Comparison of ENCODE assay signal across 19 mouse cellular contexts in genomic region chr6:99328634-99329033, GRCm38 (mm10).
DNase-seq lines count a peak whose midpoint lies in the region; ATAC-seq and TF ChIP-seq lines count a peak whose summit lies in the region.
"Had no signal": no experiment of that assay in that cellular context is flagged by ENCODE, and none has a peak within 500 bp of the region (broad histone marks: within the 10 kb centered on the region; RNA-seq: fewer than 3 reads in every experiment).

No protein-coding gene starts in this region.

- H3K36me3 ChIP-seq in forebrain, embryonic 10.5 days (replicated peaks), result no peaks in the 10 kb centered on the region
- H3K36me3 ChIP-seq in forebrain, embryonic 11.5 days (ENCODE audit: control insufficient read depth, insufficient read depth, low read length), result no peaks in the 10 kb centered on the region
- no peaks in the 10 kb centered on the region for H3K36me3 ChIP-seq in embryonic facial prominence, embryonic 14.5 days (ENCODE audit: control insufficient read depth, insufficient read depth, low read length)
- H3K36me3 ChIP-seq in intestine, postnatal 0 days (ENCODE audit: control insufficient read depth, insufficient read depth), result no peaks in the 10 kb centered on the region; the same call in 1 of the 2 replicates
- H3K36me3 ChIP-seq: hindbrain, embryonic 10.5 days; limb, embryonic 13.5 days had no signal

- no peaks in the 10 kb centered on the region for H3K9me3 ChIP-seq in forebrain, embryonic 10.5 days
- no peaks in the 10 kb centered on the region for H3K9me3 ChIP-seq in forebrain, embryonic 11.5 days (ENCODE audit: control insufficient read depth, low read length)
- H3K9me3 ChIP-seq in embryonic facial prominence, embryonic 14.5 days (ENCODE audit: control insufficient read depth, low read length), result no peaks in the 10 kb centered on the region
- H3K9me3 ChIP-seq in intestine, postnatal 0 days (ENCODE audit: control insufficient read depth), result no peaks in the 10 kb centered on the region
- H3K9me3 ChIP-seq: forebrain, embryonic 13.5 days; hindbrain, embryonic 10.5 days; limb, embryonic 13.5 days had no signal

- no peak overlapping the region for H3K9ac ChIP-seq in forebrain, embryonic 11.5 days (ENCODE audit: low read length)
- H3K9ac ChIP-seq in embryonic facial prominence, embryonic 14.5 days (ENCODE audit: low read depth, low read length), result no peak overlapping the region
- H3K9ac ChIP-seq in intestine, postnatal 0 days (ENCODE audit: low read depth, low read length), result no peak overlapping the region
- H3K9ac ChIP-seq: forebrain, embryonic 13.5 days; limb, embryonic 13.5 days had no signal

- no peak overlapping the region for H3K4me3 ChIP-seq in forebrain, embryonic 10.5 days
- H3K4me3 ChIP-seq in forebrain, embryonic 11.5 days (ENCODE audit: low read depth, low read length), result no peak overlapping the region
- no peak overlapping the region for H3K4me3 ChIP-seq in embryonic facial prominence, embryonic 14.5 days (ENCODE audit: low read depth, low read length)
- H3K4me3 ChIP-seq in intestine, postnatal 0 days (ENCODE audit: low read depth, low read length), result no peak overlapping the region
- H3K4me3 ChIP-seq: forebrain, embryonic 13.5 days; hindbrain, embryonic 10.5 days; limb, embryonic 13.5 days had no signal

- TF ChIP-seq CTCF in intestine, postnatal 0 days (IDR thresholded peaks at IDR 0.05; ENCODE audit: low read depth), result no peak

- H3K27me3 ChIP-seq in forebrain, embryonic 10.5 days (ENCODE audit: poor library complexity, severe bottlenecking), result no peaks in the 10 kb centered on the region
- no peaks in the 10 kb centered on the region for H3K27me3 ChIP-seq in forebrain, embryonic 11.5 days (ENCODE audit: control insufficient read depth, insufficient read depth, low read length)
- H3K27me3 ChIP-seq in embryonic facial prominence, embryonic 14.5 days (replicated peaks; ENCODE audit: control insufficient read depth, insufficient read depth, low read length), result no peaks in the 10 kb centered on the region
- H3K27me3 ChIP-seq in intestine, postnatal 0 days (replicated peaks; ENCODE audit: control insufficient read depth, insufficient read depth, low read length), result no peaks in the 10 kb centered on the region
- H3K27me3 ChIP-seq: forebrain, embryonic 13.5 days; limb, embryonic 13.5 days had no signal

- H3K4me1 ChIP-seq in forebrain, embryonic 10.5 days, result peaks cover 19% of the 10 kb centered on the region
- H3K4me1 ChIP-seq in forebrain, embryonic 11.5 days (replicated peaks; ENCODE audit: control insufficient read depth, insufficient read depth, low read length), result no peaks in the 10 kb centered on the region
- H3K4me1 ChIP-seq in embryonic facial prominence, embryonic 14.5 days (ENCODE audit: control insufficient read depth, insufficient read depth, low read length), result peaks cover 13% of the 10 kb centered on the region
- H3K4me1 ChIP-seq in intestine, postnatal 0 days (replicated peaks; ENCODE audit: control insufficient read depth, insufficient read depth, low read length), result 0 out of 2 replicates have a peak, but pooled peaks cover 7% of the 10 kb centered on the region

- no peak for DNase-seq in forebrain, embryonic 10.5 days (ENCODE audit: extremely low spot score, low spot score)
- DNase-seq in forebrain, embryonic 11.5 days (ENCODE audit: low spot score), result no peak
- DNase-seq in CD4-positive, CD25-positive, alpha-beta regulatory T cell, adult 2 months (ENCODE audit: low read depth, low spot score), result peak; percentile 46
- peak; percentile 48 for DNase-seq in embryonic facial prominence, embryonic 14.5 days (ENCODE audit: low spot score)
- DNase-seq in Muller cell, postnatal 12 days (ENCODE audit: inconsistent ontology term), result no peak
- no peak for DNase-seq in left cerebral cortex, adult 18-20 months (ENCODE audit: low spot score in 2 of 2)
- DNase-seq in adrenal gland, adult 8-10 months, result no peak
- DNase-seq: cerebellum, adult 2 months; gastrocnemius, postnatal 36 days; kidney, adult 9 months; kidney, postnatal 36 days; lung, postnatal 36 days; right cerebral cortex, postnatal 4 days; thymus, postnatal 14 days had no signal

- no peak overlapping the region for H3K4me2 ChIP-seq in forebrain, embryonic 11.5 days (ENCODE audit: low read depth, low read length, severe bottlenecking)
- H3K4me2 ChIP-seq in embryonic facial prominence, embryonic 14.5 days (ENCODE audit: low read depth, low read length), result no peak overlapping the region
- H3K4me2 ChIP-seq in intestine, postnatal 0 days (replicated peaks; ENCODE audit: low read depth), result no peak overlapping the region
- H3K4me2 ChIP-seq: forebrain, embryonic 13.5 days; limb, embryonic 13.5 days had no signal

- H3K27ac ChIP-seq in forebrain, embryonic 10.5 days, result peak overlapping the region; percentile 35; the same call in 1 of the 2 replicates
- H3K27ac ChIP-seq in forebrain, embryonic 11.5 days (ENCODE audit: low read depth, low read length), result no peak overlapping the region
- H3K27ac ChIP-seq in embryonic facial prominence, embryonic 14.5 days (replicated peaks; ENCODE audit: low read depth, low read length), result no peak overlapping the region
- H3K27ac ChIP-seq in intestine, postnatal 0 days (ENCODE audit: low read depth, low read length), result no peak overlapping the region
- H3K27ac ChIP-seq: forebrain, embryonic 13.5 days; hindbrain, embryonic 10.5 days; hindbrain, postnatal 0 days; limb, embryonic 13.5 days had no signal

- no peak for ATAC-seq in forebrain, embryonic 11.5 days (replicated peaks; ENCODE audit: low FRiP score)
- ATAC-seq in embryonic facial prominence, embryonic 14.5 days (ENCODE audit: low read depth), result no peak
- peak; percentile 92 for ATAC-seq in intestine, postnatal 0 days
- ATAC-seq: forebrain, embryonic 13.5 days; hindbrain, postnatal 0 days had no signal

- WGBS in forebrain, embryonic 10.5 days, result 70% methylated on average over 2 of the region's 2 CpGs
- WGBS in forebrain, embryonic 11.5 days, result 66% methylated on average over 2 of the region's 2 CpGs
- 21% methylated on average over 2 of the region's 2 CpGs for WGBS in embryonic facial prominence, embryonic 14.5 days
- WGBS in intestine, postnatal 0 days, result 13% methylated on average over 2 of the region's 2 CpGs

Comparison
In these comparisons a context has a peak if more than half of its experiments do, and no peak if none do; other contexts are left out.
1. DNase-seq: peak in CD4-positive, CD25-positive, alpha-beta regulatory T cell, adult 2 months (single experiment) and embryonic facial prominence, embryonic 14.5 days (single experiment); none in forebrain, embryonic 10.5 days (single experiment), forebrain, embryonic 11.5 days (single experiment), Muller cell, postnatal 12 days (single experiment), left cerebral cortex, adult 18-20 months (0 of 2) and adrenal gland, adult 8-10 months (single experiment).